Mouse (Mus musculus): Measurements from ENCODE around the gene Dcakd.
A peak's percentile ranks its signal among the peaks of the same experiment; 100 is the strongest.
"Not testable (repeated sequence)": the region's sequence is repeated elsewhere in the genome, so short reads cannot be mapped to it uniquely, and the experiment has no call there.

The Dcakd gene

GRCm38 (mm10) chr11:102975966-102976365 lies 52.2 kb downstream of the Dcakd start:
- DNase-seq = not testable (repeated sequence)

- no peak for DNase-seq
Observed at GRCm38 (mm10) chr11:102972326-102972725, 55.8 kb downstream of the Dcakd start.

- no peak for DNase-seq
Observed at GRCm38 (mm10) chr11:102971604-102972003, 56.5 kb downstream of the Dcakd start.

GRCm38 (mm10) chr11:102964547-102965091 lies 63.5 kb downstream of the Dcakd start:
- DNase-seq = peak; percentile 22 to 26

- no peak for DNase-seq
Observed at GRCm38 (mm10) chr11:102963855-102964546, 64.1 kb downstream of the Dcakd start.

- no peak for DNase-seq
Observed at GRCm38 (mm10) chr11:102963246-102963854, 64.8 kb downstream of the Dcakd start.

- DNase-seq = no peak
Observed at GRCm38 (mm10) chr11:102962861-102963245, 65.3 kb downstream of the Dcakd start.

GRCm38 (mm10) chr11:102961082-102961481 lies 67.1 kb downstream of the Dcakd start:
- no peak for DNase-seq

- DNase-seq = no peak
Observed at GRCm38 (mm10) chr11:102958870-102959269, 69.3 kb downstream of the Dcakd start.

- DNase-seq = no peak
Observed at GRCm38 (mm10) chr11:102958431-102958830, 69.7 kb downstream of the Dcakd start.

GRCm38 (mm10) chr11:102957692-102958091 lies 70.4 kb downstream of the Dcakd start:
- no peak for DNase-seq

- peak; percentile 28 to 55 for DNase-seq
Observed at GRCm38 (mm10) chr11:102956962-102957614, 71.0 kb downstream of the Dcakd start.

- DNase-seq = no peak
Observed at GRCm38 (mm10) chr11:102952922-102953321, 75.2 kb downstream of the Dcakd start.

- DNase-seq = peak in 1 of 2 experiments; percentile 45
Observed at GRCm38 (mm10) chr11:102948043-102948961, 79.8 kb downstream of the Dcakd start.

- DNase-seq = no peak
Observed at GRCm38 (mm10) chr11:102946992-102947343, 81.2 kb downstream of the Dcakd start.

GRCm38 (mm10) chr11:102946265-102946991 lies 81.7 kb downstream of the Dcakd start, which contains the start of gene C1ql1:
Gene C1ql1, minus strand, starts transcription at chr11:102946688.
- DNase-seq = peak; percentile 86 to 89

GRCm38 (mm10) chr11:102945306-102946264 lies 82.5 kb downstream of the Dcakd start:
- no peak for DNase-seq

Data from lung, adult 18-20 months (tissue).